Mouse (Mus musculus): ENCODE results near the gene Rimklb.

GRCm38 (mm10) chr6:122505545-122505944 lies 7.0 kb upstream of the Rimklb start, which contains the start of gene Mfap5:
- no peak for TF ChIP-seq EP300 (IDR thresholded peaks at IDR 0.05; ENCODE audit: low read depth)
- TF ChIP-seq CTCF (IDR thresholded peaks at IDR 0.05; ENCODE audit: low read depth), result no peak
